ENCODE assay signal across 16 mouse cellular contexts in the genomic region with DNA sequence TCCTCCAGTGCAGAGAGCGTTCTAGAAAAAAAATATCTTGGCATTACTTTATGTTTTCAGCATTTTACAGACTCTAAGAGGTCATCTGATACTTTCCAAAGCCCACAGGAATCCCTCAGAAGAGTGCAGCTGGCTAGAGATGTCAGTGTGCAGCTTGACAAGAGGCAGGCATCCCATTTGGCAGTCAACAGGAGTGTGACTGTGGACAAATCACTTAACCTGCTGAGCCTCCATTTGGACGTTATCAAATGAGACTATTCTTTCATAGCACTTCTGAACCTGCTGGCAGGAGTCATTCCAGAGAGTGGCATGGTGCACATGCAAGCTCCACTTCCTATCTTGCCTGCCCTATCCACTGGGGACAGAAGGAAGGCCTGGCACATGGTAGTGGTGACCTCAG. TPM values are rescaled to one million over a fixed set of nuclear protein-coding genes. Genes with fewer than 3 reads are reported as not detected.
DNase-seq lines count a peak whose midpoint lies in the region; ATAC-seq and TF ChIP-seq lines count a peak whose summit lies in the region.
"Had no signal": no experiment of that assay in that cellular context is flagged by ENCODE, and none has a peak within 500 bp of the region (broad histone marks: within the 10 kb centered on the region; RNA-seq: fewer than 3 reads in every experiment).

No protein-coding gene starts in this region.

- DNase-seq in cerebellum, adult 9-10 months, result peak; percentile 11
- no peak for DNase-seq in cerebellum, postnatal 36 days
- DNase-seq in lung, postnatal 36 days, result peak; percentile 15
- DNase-seq in lung, postnatal 25 days (ENCODE audit: low spot score), result no peak
- DNase-seq in kidney, adult 11 months, result no peak
- DNase-seq: adrenal gland, adult 8-10 months; kidney, adult 2 months; left cerebral cortex, postnatal 4 days; lung, postnatal 4 days; midbrain, embryonic 14.5 days; right cerebral cortex, postnatal 25 days had no signal

- peaks cover 33% of the 10 kb centered on the region for H3K4me1 ChIP-seq in heart, embryonic 16.5 days (ENCODE audit: control insufficient read depth, insufficient read depth, low read length)
- 0 out of 2 replicates have a peak, but pooled peaks cover 8% of the 10 kb centered on the region for H3K4me1 ChIP-seq in intestine, postnatal 0 days (replicated peaks; ENCODE audit: control insufficient read depth, insufficient read depth, low read length)

- H3K9me3 ChIP-seq in heart, embryonic 16.5 days (replicated peaks; ENCODE audit: control insufficient read depth, low read length), result no peaks in the 10 kb centered on the region
- no peaks in the 10 kb centered on the region for H3K9me3 ChIP-seq in intestine, postnatal 0 days (ENCODE audit: control insufficient read depth)
- H3K9me3 ChIP-seq: hindbrain, embryonic 13.5 days had no signal

- H3K4me3 ChIP-seq in heart, embryonic 16.5 days (ENCODE audit: low read length), result no peak overlapping the region
- H3K4me3 ChIP-seq in intestine, postnatal 0 days (ENCODE audit: low read depth, low read length), result no peak overlapping the region
- H3K4me3 ChIP-seq: hindbrain, embryonic 13.5 days had no signal

- peak overlapping the region; percentile 73 for H3K27ac ChIP-seq in heart, embryonic 16.5 days (ENCODE audit: low read length)
- no peak overlapping the region for H3K27ac ChIP-seq in intestine, postnatal 0 days (ENCODE audit: low read depth, low read length)
- H3K27ac ChIP-seq: hindbrain, embryonic 13.5 days; liver, embryonic 14.5 days had no signal

- H3K9ac ChIP-seq in heart, embryonic 16.5 days (ENCODE audit: low read length), result no peak overlapping the region
- H3K9ac ChIP-seq in intestine, postnatal 0 days (ENCODE audit: low read depth, low read length), result no peak overlapping the region
- H3K9ac ChIP-seq: hindbrain, embryonic 13.5 days; liver, embryonic 14.5 days had no signal

- H3K36me3 ChIP-seq in heart, embryonic 16.5 days (ENCODE audit: control insufficient read depth, insufficient read depth), result no peaks in the 10 kb centered on the region
- H3K36me3 ChIP-seq in intestine, postnatal 0 days (ENCODE audit: control insufficient read depth, insufficient read depth), result no peaks in the 10 kb centered on the region
- H3K36me3 ChIP-seq: hindbrain, embryonic 13.5 days had no signal

- 14% methylated on average over 2 of the region's 2 CpGs for WGBS in heart, embryonic 16.5 days
- WGBS in intestine, postnatal 0 days, result 50% methylated on average over 2 of the region's 2 CpGs

- no peak for TF ChIP-seq CTCF in intestine, postnatal 0 days (IDR thresholded peaks at IDR 0.05; ENCODE audit: low read depth)

- no peak overlapping the region for H3K4me2 ChIP-seq in heart, embryonic 16.5 days (ENCODE audit: low read depth, low read length)
- H3K4me2 ChIP-seq in intestine, postnatal 0 days (replicated peaks; ENCODE audit: low read depth), result no peak overlapping the region
- H3K4me2 ChIP-seq: hindbrain, embryonic 13.5 days had no signal

- H3K27me3 ChIP-seq in heart, embryonic 16.5 days (ENCODE audit: control insufficient read depth, insufficient read depth, low read length), result no peaks in the 10 kb centered on the region
- no peaks in the 10 kb centered on the region for H3K27me3 ChIP-seq in intestine, postnatal 0 days (replicated peaks; ENCODE audit: control insufficient read depth, insufficient read depth, low read length)
- H3K27me3 ChIP-seq: hindbrain, embryonic 13.5 days had no signal

- peak; percentile 71 for ATAC-seq in heart, embryonic 16.5 days (replicated peaks; ENCODE audit: extremely low read depth, insufficient read depth, low FRiP score)
- ATAC-seq in intestine, postnatal 0 days, result no peak
- ATAC-seq in erythroblast, adult 5-6 weeks (replicated peaks; ENCODE audit: low FRiP score, poor library complexity, severe bottlenecking), result no peak

RNA-seq across cellular contexts. Expression of a gene that starts 2.4 kb away (rescaled TPM):
- polyA plus RNA-seq in heart, embryonic 16.5 days (2015; fragmentation: Nextera tagmentation; extraction: Ambion mirVana), result 238 and 243 TPM in 2 replicates
- 345 and 364 TPM in 2 replicates for polyA plus RNA-seq in intestine, postnatal 0 days (2015; fragmentation: Nextera tagmentation; extraction: Ambion mirVana)
- 39.6 and 49.7 TPM in 2 replicates for total RNA-seq in erythroblast, adult 5-6 weeks (2015; ENCODE audit: low replicate concordance)
- 31.0 and 43.5 TPM in 2 replicates for total RNA-seq in erythroblast, adult 5-6 weeks (2017; ENCODE audit: low replicate concordance)

RNA-seq across cellular contexts. Expression of a gene that starts 16.4 kb away (rescaled TPM):
- polyA plus RNA-seq in heart, embryonic 16.5 days (2015; fragmentation: Nextera tagmentation; extraction: Ambion mirVana), result 5.1 and 6.0 TPM in 2 replicates
- 15.5 and 18.7 TPM in 2 replicates for polyA plus RNA-seq in intestine, postnatal 0 days (2015; fragmentation: Nextera tagmentation; extraction: Ambion mirVana)
- total RNA-seq in erythroblast, adult 5-6 weeks (2015; ENCODE audit: low replicate concordance), result 5.0 and 15.3 TPM in 2 replicates
- total RNA-seq in erythroblast, adult 5-6 weeks (2017; ENCODE audit: low replicate concordance), result 1.5 and 2.6 TPM in 2 replicates

RNA-seq across cellular contexts. Expression of a gene that starts 46.4 kb away (rescaled TPM):
- 1.8 and 2.6 TPM in 2 replicates for polyA plus RNA-seq in heart, embryonic 16.5 days (2015; fragmentation: Nextera tagmentation; extraction: Ambion mirVana)
- polyA plus RNA-seq in intestine, postnatal 0 days (2015; fragmentation: Nextera tagmentation; extraction: Ambion mirVana), result 1.3 and 1.8 TPM in 2 replicates
- total RNA-seq in erythroblast, adult 5-6 weeks (2015; ENCODE audit: low replicate concordance), result 0.38 TPM in 1 of 2 replicates, not detected in the other
- not detected in 2 replicates for total RNA-seq in erythroblast, adult 5-6 weeks (2017; ENCODE audit: low replicate concordance)

Comparison
In these comparisons a context has a peak if more than half of its experiments do, and no peak if none do; other contexts are left out.
1. DNase-seq: peak in cerebellum, adult 9-10 months (single experiment) and lung, postnatal 36 days (single experiment); none in cerebellum, postnatal 36 days (0 of 2), lung, postnatal 25 days (single experiment) and kidney, adult 11 months (single experiment).